Mouse (Mus musculus): ENCODE data around the gene Hist1h4a.

DNA sequence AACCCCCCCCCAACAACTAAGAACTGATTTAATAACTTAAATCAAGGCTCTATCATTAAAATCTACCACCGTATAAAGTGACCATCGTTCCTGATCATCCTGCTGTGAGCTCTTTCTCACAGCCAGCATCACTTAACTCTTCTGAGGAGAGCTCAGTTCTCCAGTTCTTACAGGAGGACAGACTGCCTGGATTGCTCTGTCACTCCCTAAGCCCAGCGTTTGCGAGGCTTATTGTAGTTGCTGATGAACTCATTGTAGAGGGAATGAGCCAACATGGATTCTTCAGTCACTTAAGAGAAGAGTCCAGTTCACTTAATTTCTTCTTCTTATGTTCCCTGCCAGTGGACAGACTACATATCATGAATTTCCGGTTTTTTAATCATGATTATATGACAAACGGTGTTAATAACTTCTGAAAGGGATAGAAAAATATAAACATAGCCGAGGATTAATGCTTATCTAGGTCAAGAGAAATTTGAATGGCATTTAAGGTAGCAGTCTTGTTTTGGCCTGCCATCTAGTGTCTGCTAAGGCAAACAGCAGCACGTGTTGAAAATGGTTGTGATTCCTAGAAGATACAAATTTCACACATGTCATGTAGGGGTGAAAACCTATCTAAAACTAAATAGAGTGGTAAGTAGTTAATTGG lies 28.8 kb downstream of the Hist1h4a start:
- TF ChIP-seq CTCF (IDR thresholded peaks at IDR 0.05; ENCODE audit: borderline replicate concordance, insufficient read depth, low read length) = no peak
- TF ChIP-seq POLR2A (IDR thresholded peaks at IDR 0.05; ENCODE audit: low read depth, low read length) = no peak
